Mouse (Mus musculus) ES-Bruce4 (cell line): ENCODE data around the gene Tatdn2. TPM values are rescaled to one million over a fixed set of nuclear protein-coding genes. Genes with fewer than 3 reads are reported as not detected.

Experiments
- H3K27ac ChIP-seq: 2 replicates; pipeline ENCODE4 v1.5.1; 2012; ENCODE audit warnings: low read length, inconsistent platforms; ENCODE audit not compliant: insufficient read depth
- H3K27me3 ChIP-seq: 2 replicates; pipeline ENCODE4 v1.6.1; 2012; ENCODE audit warnings: mild to moderate bottlenecking, low read length, inconsistent platforms; ENCODE audit not compliant: control insufficient read depth, poor library complexity, insufficient read depth, severe bottlenecking
- H3K36me3 ChIP-seq: 2 replicates; pipeline ENCODE4 v1.6.1; 2012; ENCODE audit warnings: inconsistent platforms, mild to moderate bottlenecking, low read length, moderate library complexity; ENCODE audit not compliant: control insufficient read depth, poor library complexity, insufficient read depth, severe bottlenecking
- H3K4me1 ChIP-seq: one replicate; pipeline ENCODE4 v1.8.1; 2011; ENCODE audit warnings: low read length; ENCODE audit not compliant: control insufficient read depth, insufficient read depth
- H3K4me3 ChIP-seq: 2 replicates; pipeline ENCODE4 v1.5.1; 2011; ENCODE audit warnings: low read depth, mild to moderate bottlenecking, low read length
- H3K9ac ChIP-seq: 2 replicates; pipeline ENCODE4 v1.6.1; 2012; ENCODE audit warnings: low read depth, mild to moderate bottlenecking, inconsistent platforms; ENCODE audit not compliant: poor library complexity, severe bottlenecking
- H3K9me3 ChIP-seq: replicated peaks from 2 replicates; pipeline ENCODE4 v1.6.1; 2012; ENCODE audit warnings: mild to moderate bottlenecking, low read length, inconsistent platforms; ENCODE audit not compliant: control insufficient read depth, poor library complexity, insufficient read depth, severe bottlenecking
- CTCF ChIP-seq: IDR thresholded peaks from one replicate; pipeline ENCODE4 v1.8.1; 2011; ENCODE audit warnings: low read depth, low read length
- EP300 ChIP-seq: IDR thresholded peaks from 2 replicates; pipeline ENCODE4 v1.6.1; 2011; ENCODE audit warnings: low read depth, low read length; ENCODE audit not compliant: insufficient read depth
- POLR2A ChIP-seq: IDR thresholded peaks from one replicate; pipeline ENCODE4 v1.8.1; 2011; ENCODE audit warnings: low read length; ENCODE audit not compliant: insufficient read depth
- polyA plus RNA-seq: library from polyadenylated mRNA; stranded (reverse); fragments of >200 nt; gene quantifications from 2 replicates; pipeline ENCODE4 v1.2.4, GENCODE M21; 2011; ENCODE audit warnings: low read depth; ENCODE audit not compliant: missing spikeins, insufficient read depth, insufficient read length

The Tatdn2 gene
- polyA plus RNA-seq, 1 experiment: 42.2 TPM

DNA sequence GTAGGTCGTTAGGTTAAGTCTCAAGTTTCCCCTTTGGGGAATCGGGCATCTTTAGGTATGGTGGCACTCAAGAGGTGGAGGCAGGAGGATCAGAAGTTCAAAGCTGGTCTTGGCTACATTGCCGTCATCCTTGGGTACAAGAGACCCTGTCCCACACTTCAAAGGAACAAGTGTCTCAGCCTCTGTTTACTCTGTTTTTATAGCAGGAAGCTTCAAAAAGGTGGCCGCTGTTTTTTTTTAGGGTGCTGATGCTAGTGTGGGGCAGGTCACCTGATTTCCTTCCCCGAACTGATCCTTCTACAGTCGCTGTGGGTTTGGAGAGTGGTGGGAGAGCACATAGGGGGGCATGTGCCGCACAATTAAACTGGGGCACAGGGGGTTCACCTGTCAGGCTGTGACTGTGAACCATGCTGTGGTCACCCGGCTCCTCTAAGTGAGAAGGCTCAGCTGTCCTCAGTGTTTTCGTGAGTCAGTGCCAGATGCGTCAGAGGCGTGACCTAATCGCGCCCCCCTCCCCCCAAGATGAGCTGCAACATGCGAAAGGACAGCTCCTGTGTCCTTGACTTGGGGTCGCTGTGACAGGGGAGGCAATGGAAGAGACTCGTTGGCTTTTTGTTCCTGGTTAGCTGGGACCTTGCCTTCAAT lies 42.0 kb upstream of the Tatdn2 start:
- Histone ChIP-seq H3K4me1 (peaks cover 9% of the 10 kb centered on the region), H3K9ac (no peak overlapping the region), H3K27me3 (no peaks in the 10 kb centered on the region), H3K27ac (no peak overlapping the region), H3K4me3 (no peak overlapping the region), H3K9me3 (no peaks in the 10 kb centered on the region), H3K36me3 (no peaks in the 10 kb centered on the region)
- no peak for TF ChIP-seq CTCF
- no peak for TF ChIP-seq POLR2A
- TF ChIP-seq EP300: no peak

GRCm38 (mm10) chr6:113655475-113655874 lies 41.4 kb upstream of the Tatdn2 start:
- Histone ChIP-seq H3K9ac (no peak overlapping the region), H3K36me3 (no peaks in the 10 kb centered on the region), H3K4me1 (peaks cover 9% of the 10 kb centered on the region), H3K27me3 (no peaks in the 10 kb centered on the region), H3K27ac (no peak overlapping the region), H3K9me3 (no peaks in the 10 kb centered on the region), H3K4me3 (no peak overlapping the region)
- TF ChIP-seq POLR2A (no peak), EP300 (no peak), CTCF (no peak)

DNA sequence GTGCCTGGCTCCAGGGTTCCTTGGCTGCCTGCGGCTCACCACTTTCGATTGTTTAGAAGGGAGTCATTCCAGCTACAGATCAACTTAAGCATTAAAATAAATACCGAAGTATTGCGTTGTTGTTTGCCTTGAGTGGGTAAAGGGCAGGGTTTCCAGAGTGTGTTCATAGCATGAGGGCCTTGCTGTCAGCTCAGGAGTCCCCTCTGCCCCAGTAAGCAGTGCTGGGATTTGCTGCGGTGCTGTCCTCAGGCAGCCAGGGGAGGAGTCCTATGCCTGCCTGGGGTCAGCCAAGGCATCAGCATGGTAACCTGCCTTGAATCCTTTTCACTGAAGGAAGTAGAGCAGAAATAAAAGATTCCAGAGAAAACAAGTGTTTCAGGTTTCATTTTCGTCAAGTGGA lies 40.0 kb upstream of the Tatdn2 start:
- H3K9ac ChIP-seq: no peak overlapping the region
- TF ChIP-seq POLR2A (no peak), EP300 (no peak), CTCF (no peak)
- H3K9me3 ChIP-seq: no peaks in the 10 kb centered on the region
- no peak overlapping the region for H3K27ac ChIP-seq
- no peaks in the 10 kb centered on the region for H3K36me3 ChIP-seq
- peaks cover 8% of the 10 kb centered on the region for H3K4me1 ChIP-seq
- no peak overlapping the region for H3K4me3 ChIP-seq
- H3K27me3 ChIP-seq: no peaks in the 10 kb centered on the region

DNA sequence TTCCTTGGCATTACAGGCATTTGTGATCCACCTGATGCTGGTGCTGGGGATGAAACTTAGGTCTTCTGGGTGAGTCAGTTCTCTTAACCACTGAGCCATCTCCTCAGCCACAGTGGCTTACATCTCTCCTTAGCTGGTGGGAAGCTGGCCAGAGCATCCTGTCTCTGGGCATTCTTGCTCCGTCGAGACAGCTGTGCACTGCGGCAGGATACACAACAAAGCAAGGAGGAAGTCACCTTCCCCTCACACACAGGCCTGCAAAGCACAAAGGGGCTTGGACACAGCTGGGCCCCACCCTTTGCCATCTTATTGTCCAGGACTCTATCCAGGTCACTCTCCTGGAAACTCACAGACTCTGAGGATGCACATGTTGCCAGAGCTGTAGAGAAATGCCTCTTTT lies 38.6 kb upstream of the Tatdn2 start:
- Histone ChIP-seq H3K36me3 (no peaks in the 10 kb centered on the region), H3K4me3 (no peak overlapping the region), H3K27ac (no peak overlapping the region), H3K4me1 (peaks cover 10% of the 10 kb centered on the region), H3K9me3 (no peaks in the 10 kb centered on the region), H3K27me3 (no peaks in the 10 kb centered on the region), H3K9ac (no peak overlapping the region)
- TF ChIP-seq CTCF: no peak
- 0 out of 2 replicates have a peak, but pooled peaks have one; percentile 50 for TF ChIP-seq EP300
- no peak for TF ChIP-seq POLR2A

DNA sequence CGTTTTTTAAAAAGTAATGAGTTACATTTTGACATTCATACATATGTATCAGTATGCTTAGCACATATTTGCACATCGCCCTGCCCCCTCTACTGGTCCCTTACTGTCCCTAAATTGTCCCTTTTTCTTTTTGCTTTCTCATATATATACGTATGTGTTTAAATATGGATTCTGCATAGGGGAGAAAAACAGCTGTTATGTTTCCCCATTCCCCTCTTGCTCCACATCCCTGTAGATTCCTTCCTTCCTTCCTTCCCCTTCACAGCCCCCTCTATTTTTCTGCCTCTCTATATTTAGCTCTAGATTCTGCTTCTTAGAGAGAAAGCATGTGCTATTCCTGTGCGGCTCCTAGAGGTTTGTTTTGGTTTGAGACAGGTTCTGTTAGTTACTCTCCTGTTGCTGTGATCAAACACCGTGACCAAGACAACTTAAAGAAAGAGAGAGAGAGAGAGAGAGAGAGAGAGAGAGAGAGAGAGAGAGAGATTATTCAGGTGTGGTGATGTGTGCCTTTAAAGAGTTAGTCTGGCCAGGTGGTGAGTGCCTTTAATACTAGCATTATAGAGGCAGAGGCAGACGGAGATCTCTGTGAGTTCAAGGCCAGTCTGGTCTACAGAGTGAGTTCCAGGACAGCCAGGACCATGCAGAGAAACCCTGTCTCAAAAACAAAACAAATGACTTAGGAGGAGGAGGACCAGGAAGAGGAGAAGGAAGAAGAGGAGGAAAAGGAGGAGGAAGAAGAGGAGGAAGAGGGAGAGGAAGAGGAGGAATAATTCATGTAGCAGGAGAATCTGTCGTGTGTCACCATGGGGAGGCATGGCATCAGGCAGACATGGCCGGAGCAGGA lies 37.0 kb upstream of the Tatdn2 start:
- no peaks in the 10 kb centered on the region for H3K27me3 ChIP-seq
- no peak overlapping the region for H3K27ac ChIP-seq
- H3K36me3 ChIP-seq: no peaks in the 10 kb centered on the region
- H3K9me3 ChIP-seq: no peaks in the 10 kb centered on the region
- TF ChIP-seq POLR2A (no peak), CTCF (no peak), EP300 (no peak)
- peaks cover 7% of the 10 kb centered on the region for H3K4me1 ChIP-seq
- H3K9ac ChIP-seq: no peak overlapping the region
- no peak overlapping the region for H3K4me3 ChIP-seq
